Mouse (Mus musculus) forebrain, embryonic 14.5 days (tissue): ENCODE results near the gene Rsu1. TPM values are rescaled to one million over a fixed set of nuclear protein-coding genes. Genes with fewer than 3 reads are reported as not detected.
A peak's percentile ranks its signal among the peaks of the same experiment; 100 is the strongest.

Source experiments
- ATAC-seq: fragments of 200-750 bp; cut with Nextera tagmentation; 2 replicates; pipeline ENCODE4 v1.8.0; 2017; ENCODE audit warnings: mild to moderate bottlenecking, moderate library complexity
- DNase-seq: peaks from one replicate; pipeline ENCODE4 v3.0.0-alpha.2; 2015; ENCODE audit warnings: low spot score
- H3K27ac ChIP-seq: fragments of 300-500 bp; sonication (generic); 2 replicates; pipeline ENCODE4 v1.5.1; 2014; ENCODE audit warnings: low read depth, mild to moderate bottlenecking, control low read depth, low read length, moderate library complexity
- H3K27me3 ChIP-seq: fragments of 300-500 bp; sonication (generic); replicated peaks from 2 replicates; pipeline ENCODE4 v1.6.1; 2014; ENCODE audit warnings: low read length, control low read depth, mixed read lengths; ENCODE audit not compliant: control insufficient read depth, insufficient read depth
- H3K36me3 ChIP-seq: fragments of 300-500 bp; sonication (generic); 2 replicates; pipeline ENCODE4 v1.6.1; 2014; ENCODE audit warnings: low read length, control low read depth; ENCODE audit not compliant: control insufficient read depth, insufficient read depth
- H3K4me1 ChIP-seq: fragments of 300-500 bp; sonication (generic); 2 replicates; pipeline ENCODE4 v1.6.1; 2014; ENCODE audit warnings: antibody characterized with exemption, low read length, control low read depth; ENCODE audit not compliant: control insufficient read depth, insufficient read depth
- H3K4me2 ChIP-seq: fragments of 300-500 bp; sonication (generic); 2 replicates; pipeline ENCODE4 v1.6.1; 2014; ENCODE audit warnings: mild to moderate bottlenecking, control low read depth, low read length
- H3K4me3 ChIP-seq: fragments of 300-500 bp; sonication (generic); 2 replicates; pipeline ENCODE4 v1.5.1; 2014; ENCODE audit warnings: low read depth, low read length, control low read depth
- H3K9ac ChIP-seq: fragments of 300-500 bp; sonication (generic); 2 replicates; pipeline ENCODE4 v1.6.1; 2014; ENCODE audit warnings: mild to moderate bottlenecking, low read length, control low read depth, moderate library complexity
- H3K9me3 ChIP-seq: fragments of 300-500 bp; sonication (generic); replicated peaks from 2 replicates; pipeline ENCODE4 v1.6.1; 2016; ENCODE audit warnings: low read length, control low read depth, mixed read lengths; ENCODE audit not compliant: control insufficient read depth
- WGBS: fragments of 180-500 bp; shearing (Covaris S2); extraction: QIAGEN DNeasy Blood & Tissue Kit; methylation state at CpG from one replicate; pipeline ENCODE4 v1.1.7; 2014; 5-methylcytosine and 5-hydroxymethylcytosine counted together
- polyA plus RNA-seq: library from polyadenylated mRNA; unstranded; fragments of >200 nt; fragmentation: Nextera tagmentation; extraction: Ambion mirVana; gene quantifications from 2 replicates; pipeline ENCODE4 v1.2.1, GENCODE M21; 2014

Rsu1 gene
- polyA plus RNA-seq, 1 experiment from 2014 or later = 57.2 TPM

DNA sequence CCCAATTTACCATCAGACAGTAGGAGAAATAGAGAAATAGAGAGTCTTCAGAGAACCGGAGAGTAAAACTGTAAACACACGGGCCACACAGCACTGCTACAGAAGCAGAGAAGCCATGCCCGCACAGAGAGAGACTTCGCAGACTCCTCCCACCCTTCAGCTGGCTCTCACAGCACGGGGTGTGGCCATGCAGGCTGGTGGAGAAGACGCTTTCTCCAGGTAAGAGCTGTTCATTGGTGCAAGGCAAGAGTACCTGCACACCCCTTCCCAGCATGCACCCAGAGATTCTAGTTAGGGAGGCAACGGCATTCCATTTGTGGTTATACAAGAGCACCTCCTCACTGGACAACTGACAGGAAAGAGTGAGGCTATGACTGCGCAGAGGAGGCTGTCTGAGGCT is 64.8 kb downstream of the Rsu1 start:
- H3K4me1 ChIP-seq = no peaks in the 10 kb centered on the region
- H3K27me3 ChIP-seq = no peaks in the 10 kb centered on the region
- H3K27ac ChIP-seq = no peak overlapping the region
- no peak overlapping the region for H3K9ac ChIP-seq
- no peak overlapping the region for H3K4me3 ChIP-seq
- ATAC-seq (no peak), DNase-seq (no peak)
- 67% methylated on average over 8 of the region's 8 CpGs for WGBS
- H3K36me3 ChIP-seq = no peaks in the 10 kb centered on the region
- H3K9me3 ChIP-seq = no peaks in the 10 kb centered on the region
- no peak overlapping the region for H3K4me2 ChIP-seq

DNA sequence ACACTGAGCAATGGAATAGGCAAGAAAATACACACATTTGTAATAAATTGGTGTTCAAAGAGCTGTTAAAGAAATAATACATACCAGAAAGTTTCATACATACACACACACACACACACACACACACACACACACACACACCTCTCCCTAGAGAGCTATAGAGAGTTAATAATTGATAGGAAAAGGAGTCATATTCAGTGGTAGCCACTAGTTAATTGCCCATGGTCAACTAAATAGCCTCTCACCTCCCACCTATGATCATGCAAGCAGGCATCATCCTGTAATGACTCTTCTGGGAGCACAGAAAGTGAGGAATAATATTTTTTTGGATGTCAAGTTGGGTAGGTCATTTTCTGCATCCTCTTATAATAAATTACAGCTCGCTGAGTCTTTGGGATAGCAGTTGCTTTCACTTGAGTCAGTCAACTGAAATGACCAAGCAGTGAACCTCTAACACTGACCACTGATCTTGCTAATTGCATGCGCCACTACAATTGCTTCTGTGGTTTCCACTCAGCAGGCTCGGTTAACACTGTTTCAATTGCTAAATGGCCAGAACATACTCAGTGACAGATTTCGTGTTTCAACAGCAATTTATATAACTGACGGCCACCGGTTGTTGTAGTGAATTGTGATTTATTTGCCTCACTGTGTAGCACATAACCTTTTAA is 68.3 kb downstream of the Rsu1 start:
- Histone ChIP-seq H3K27me3 (no peaks in the 10 kb centered on the region), H3K4me3 (no peak overlapping the region), H3K4me2 (no peak overlapping the region), H3K27ac (no peak overlapping the region), H3K9ac (no peak overlapping the region), H3K9me3 (no peaks in the 10 kb centered on the region), H3K36me3 (no peaks in the 10 kb centered on the region), H3K4me1 (no peaks in the 10 kb centered on the region)
- ATAC-seq (no peak), DNase-seq (peak; percentile 4)
- WGBS = 48% methylated on average over 6 of the region's 6 CpGs

DNA sequence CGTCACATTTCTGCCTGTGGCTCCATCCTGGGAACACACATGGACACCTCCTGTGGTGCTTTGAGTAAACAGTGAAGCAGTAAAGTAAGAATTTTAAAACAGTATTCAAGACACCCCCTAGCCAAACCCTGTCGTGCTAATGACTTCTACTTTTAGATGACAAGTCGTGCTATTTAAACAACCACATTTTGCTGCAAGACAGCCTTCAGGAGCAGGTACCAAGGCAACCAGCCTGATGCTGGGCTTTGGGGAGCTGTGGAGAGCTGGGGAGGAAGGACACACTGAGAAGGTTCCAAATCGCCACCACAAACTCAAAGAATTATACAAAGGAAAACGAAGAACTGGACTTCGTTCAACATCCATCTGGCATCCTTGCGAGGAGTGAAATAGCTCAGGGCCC is 71.5 kb downstream of the Rsu1 start:
- DNase-seq = no peak
- no peak for ATAC-seq
- Histone ChIP-seq H3K27ac (no peak overlapping the region), H3K4me3 (no peak overlapping the region), H3K36me3 (no peaks in the 10 kb centered on the region), H3K9me3 (no peaks in the 10 kb centered on the region), H3K27me3 (no peaks in the 10 kb centered on the region), H3K4me2 (no peak overlapping the region), H3K9ac (no peak overlapping the region), H3K4me1 (no peaks in the 10 kb centered on the region)
- WGBS = 84% methylated on average over 7 of the region's 7 CpGs

DNA sequence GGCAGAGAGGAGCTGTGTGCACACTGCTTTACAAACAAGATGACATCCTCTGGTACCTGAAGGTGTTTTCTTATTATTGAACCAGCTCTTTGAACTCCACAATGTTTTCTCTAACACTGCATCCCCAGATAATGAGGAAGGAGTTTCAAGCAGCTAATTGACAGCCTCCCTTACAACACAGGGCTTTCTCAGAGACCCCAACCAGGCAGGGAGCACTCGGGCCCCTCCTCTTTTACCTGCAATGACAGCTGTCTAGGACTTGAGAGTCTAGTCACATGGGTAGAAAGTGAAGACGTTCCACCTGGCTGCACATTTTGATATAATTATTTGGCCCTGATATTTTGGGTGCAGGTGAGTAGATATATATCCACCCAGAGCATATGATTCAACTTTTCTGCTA is 72.2 kb downstream of the Rsu1 start:
- WGBS = 61% methylated on average over 2 of the region's 2 CpGs
- Histone ChIP-seq H3K27me3 (no peaks in the 10 kb centered on the region), H3K9ac (no peak overlapping the region), H3K9me3 (no peaks in the 10 kb centered on the region), H3K4me2 (no peak overlapping the region), H3K4me1 (no peaks in the 10 kb centered on the region), H3K27ac (no peak overlapping the region), H3K4me3 (no peak overlapping the region), H3K36me3 (no peaks in the 10 kb centered on the region)
- no peak for DNase-seq
- ATAC-seq = no peak

DNA sequence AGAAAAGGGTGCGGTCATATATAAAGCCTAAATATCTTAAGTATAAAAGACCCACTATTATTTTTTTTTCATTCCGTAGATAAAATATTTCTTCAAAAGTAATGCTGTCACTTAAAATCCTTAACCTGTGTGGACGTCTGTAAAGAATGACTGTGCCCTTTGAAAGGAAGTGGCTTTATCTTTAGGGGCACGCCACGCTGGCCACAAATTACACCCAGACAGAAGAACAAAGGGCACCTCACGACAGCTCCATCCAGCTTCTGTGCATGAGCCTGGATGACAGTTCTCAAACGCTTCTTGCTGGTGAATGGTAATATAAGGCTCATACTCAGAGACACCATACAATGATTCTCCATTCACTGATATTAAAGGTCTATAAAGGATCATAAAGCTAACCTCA is 75.7 kb downstream of the Rsu1 start:
- Histone ChIP-seq H3K4me2 (no peak overlapping the region), H3K4me3 (no peak overlapping the region), H3K4me1 (no peaks in the 10 kb centered on the region), H3K36me3 (no peaks in the 10 kb centered on the region), H3K27me3 (no peaks in the 10 kb centered on the region), H3K27ac (no peak overlapping the region), H3K9me3 (no peaks in the 10 kb centered on the region), H3K9ac (no peak overlapping the region)
- ATAC-seq (no peak), DNase-seq (no peak)
- 73% methylated on average over 7 of the region's 7 CpGs for WGBS

DNA sequence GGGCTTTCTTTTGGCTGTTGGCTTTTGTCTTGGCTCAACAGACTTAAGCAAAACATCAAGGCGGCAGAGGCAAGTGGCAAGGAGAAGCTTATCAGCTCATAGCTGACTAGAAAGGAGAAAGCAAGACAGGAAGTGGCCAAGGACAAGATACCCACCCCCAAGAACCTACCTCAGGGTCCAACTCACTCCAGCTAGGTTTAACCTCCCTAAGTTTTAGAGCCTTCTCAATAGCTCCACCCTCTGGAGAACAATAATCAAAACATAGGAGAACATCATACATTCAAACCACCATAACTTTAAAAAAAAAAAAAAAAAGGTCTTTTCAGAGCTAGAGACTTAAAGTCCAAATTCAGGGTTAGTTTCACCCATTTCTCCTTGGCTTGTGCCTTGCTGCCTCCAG is 79.1 kb downstream of the Rsu1 start:
- Histone ChIP-seq H3K9me3 (no peaks in the 10 kb centered on the region), H3K27me3 (no peaks in the 10 kb centered on the region), H3K27ac (no peak overlapping the region), H3K4me2 (no peak overlapping the region), H3K9ac (no peak overlapping the region), H3K4me1 (no peaks in the 10 kb centered on the region), H3K4me3 (no peak overlapping the region), H3K36me3 (no peaks in the 10 kb centered on the region)
- WGBS = 81% methylated on average over 1 of the region's 1 CpGs
- ATAC-seq (no peak), DNase-seq (no peak)

DNA sequence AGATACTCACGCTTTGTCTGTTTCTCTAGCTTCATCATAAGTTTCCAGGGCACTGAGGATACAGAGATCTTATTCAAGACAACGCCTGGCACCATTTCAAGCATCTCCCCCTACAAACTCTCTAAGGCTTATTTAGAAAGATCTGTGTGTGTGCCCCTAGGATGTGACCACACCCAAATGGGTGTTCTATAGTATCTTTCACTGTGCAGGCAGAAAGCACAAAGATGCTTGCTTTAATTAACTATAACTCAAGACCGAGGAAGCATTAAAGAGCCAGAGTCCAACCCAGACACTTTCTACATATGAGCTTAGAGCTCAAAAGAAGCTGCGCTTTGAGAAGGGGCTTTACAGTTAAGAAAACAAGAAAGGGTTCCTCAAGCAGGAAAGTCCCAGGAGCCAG is 80.4 kb downstream of the Rsu1 start:
- Histone ChIP-seq H3K27ac (no peak overlapping the region), H3K9me3 (no peaks in the 10 kb centered on the region), H3K4me2 (no peak overlapping the region), H3K4me1 (no peaks in the 10 kb centered on the region), H3K27me3 (no peaks in the 10 kb centered on the region), H3K9ac (no peak overlapping the region), H3K36me3 (no peaks in the 10 kb centered on the region), H3K4me3 (no peak overlapping the region)
- ATAC-seq (no peak), DNase-seq (no peak)
- 76% methylated on average over 4 of the region's 4 CpGs for WGBS

DNA sequence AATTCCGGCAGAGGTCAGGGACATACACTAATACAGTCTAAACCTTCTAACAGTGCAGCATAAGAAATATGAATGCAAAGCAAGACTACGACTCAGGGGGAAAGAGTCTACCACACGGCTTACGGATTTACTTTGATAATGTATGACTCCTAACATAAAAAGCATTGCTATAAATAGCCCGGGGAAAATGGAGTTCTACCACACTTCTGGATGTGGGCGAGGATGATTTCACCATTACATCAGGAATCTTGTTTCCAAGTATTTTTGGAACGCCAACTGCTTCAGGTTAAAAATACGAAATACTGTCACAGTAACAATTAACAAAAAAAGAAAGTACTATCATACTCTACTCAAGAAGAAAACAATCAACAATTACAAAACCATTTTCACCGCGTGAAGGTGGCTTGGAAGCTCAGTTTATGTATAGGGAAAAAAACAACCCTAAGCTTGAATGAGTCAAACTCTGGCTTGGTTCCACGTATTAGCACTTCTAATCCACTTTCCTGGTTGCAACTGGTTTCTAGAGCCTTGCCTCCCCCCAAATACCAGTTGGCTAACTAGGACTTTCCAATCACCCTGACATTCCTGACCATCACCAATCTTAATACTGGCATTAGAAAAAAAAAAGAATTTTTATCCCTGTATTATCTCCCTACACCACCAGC is 82.3 kb downstream of the Rsu1 start:
- 96% methylated on average over 11 of the region's 11 CpGs for WGBS
- Histone ChIP-seq H3K4me1 (no peaks in the 10 kb centered on the region), H3K4me2 (no peak overlapping the region), H3K27ac (no peak overlapping the region), H3K27me3 (no peaks in the 10 kb centered on the region), H3K9me3 (no peaks in the 10 kb centered on the region), H3K36me3 (no peaks in the 10 kb centered on the region), H3K4me3 (no peak overlapping the region), H3K9ac (no peak overlapping the region)
- ATAC-seq (no peak), DNase-seq (no peak)

DNA sequence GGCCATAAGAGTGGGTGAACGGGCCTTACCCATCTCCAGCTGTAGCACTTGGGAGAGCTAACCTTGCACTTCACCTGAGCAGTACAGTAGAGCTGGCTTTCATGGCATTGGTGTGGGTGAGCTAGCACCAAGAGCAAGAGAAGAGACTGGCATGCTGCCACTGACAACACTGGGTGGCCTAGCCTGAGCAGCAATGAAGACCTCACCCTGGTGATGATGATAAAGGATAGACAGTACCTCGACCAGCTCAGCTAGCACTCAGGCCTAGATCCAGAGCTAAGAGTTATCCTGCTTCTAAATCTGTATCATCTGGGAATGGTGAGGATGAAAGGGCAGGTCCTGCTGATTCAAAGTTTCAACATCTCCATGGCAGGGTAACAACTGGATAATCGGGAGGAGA is 88.1 kb downstream of the Rsu1 start:
- H3K9ac ChIP-seq = no peak overlapping the region
- no peaks in the 10 kb centered on the region for H3K4me1 ChIP-seq
- no peak for DNase-seq
- H3K4me3 ChIP-seq = no peak overlapping the region
- no peaks in the 10 kb centered on the region for H3K9me3 ChIP-seq
- 94% methylated on average over 3 of the region's 3 CpGs for WGBS
- ATAC-seq = no peak
- H3K27me3 ChIP-seq = no peaks in the 10 kb centered on the region
- no peak overlapping the region for H3K4me2 ChIP-seq
- H3K27ac ChIP-seq = no peak overlapping the region
- no peaks in the 10 kb centered on the region for H3K36me3 ChIP-seq
